Mouse (Mus musculus) hematopoietic stem cell, adult 5-6 weeks (primary cell): ENCODE measurements around the gene Exosc10. TPM values are rescaled to one million over a fixed set of nuclear protein-coding genes. Genes with fewer than 3 reads are reported as not detected.

ENCODE experiments used
- ATAC-seq, 2 experiments: fragments of 125-278 bp in 1 of 2; replicated peaks in 1 of 2; 2 replicates each; pipeline ENCODE4 v1.8.0; 2016 to 2017; ENCODE audit warnings: inconsistent platforms in 2 of 2, mild to moderate bottlenecking in 2 of 2, moderate number of reproducible peaks in 2 of 2, low read depth in 1 of 2, moderate TSS enrichment in 1 of 2; ENCODE audit not compliant: low FRiP score in 2 of 2, poor library complexity in 2 of 2, severe bottlenecking in 2 of 2, insufficient read depth in 1 of 2, low TSS enrichment in 1 of 2
- total RNA-seq: library from RNA; stranded (forward); fragments of 172-1452, 232-1000 nt; gene quantifications from 2 replicates; pipeline ENCODE4 v1.2.3, GENCODE M21; 2017

Gene Exosc10
- total RNA-seq, 1 experiment from 2014 or later = 66.0 TPM

- no peak for ATAC-seq
These were observed 40.6 kb downstream of the Exosc10 start for GRCm38 (mm10) chr4:148598826-148599225.

DNA sequence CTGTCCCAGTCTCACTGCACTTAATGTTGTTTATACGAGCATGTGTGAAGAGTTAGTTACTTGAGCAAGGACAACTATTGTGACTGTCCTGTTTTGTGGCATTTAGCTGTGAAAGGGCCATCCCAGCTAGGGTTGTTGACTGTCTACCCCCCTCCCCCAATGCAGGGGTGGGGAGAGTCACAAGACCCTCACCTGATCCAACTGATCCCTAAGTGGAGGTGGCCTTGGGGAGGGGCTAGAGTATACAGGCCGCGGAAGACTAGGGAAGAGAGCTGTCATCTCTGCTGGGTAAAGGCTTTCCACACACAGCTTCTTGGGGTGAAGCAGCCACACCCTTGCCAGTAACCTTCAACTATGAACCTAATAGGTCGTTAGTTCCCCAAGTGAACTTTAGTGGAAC is 42.1 kb downstream of the Exosc10 start:
- no peak for ATAC-seq

GRCm38 (mm10) chr4:148601871-148602270 is 43.6 kb downstream of the Exosc10 start:
- no peak for ATAC-seq

DNA sequence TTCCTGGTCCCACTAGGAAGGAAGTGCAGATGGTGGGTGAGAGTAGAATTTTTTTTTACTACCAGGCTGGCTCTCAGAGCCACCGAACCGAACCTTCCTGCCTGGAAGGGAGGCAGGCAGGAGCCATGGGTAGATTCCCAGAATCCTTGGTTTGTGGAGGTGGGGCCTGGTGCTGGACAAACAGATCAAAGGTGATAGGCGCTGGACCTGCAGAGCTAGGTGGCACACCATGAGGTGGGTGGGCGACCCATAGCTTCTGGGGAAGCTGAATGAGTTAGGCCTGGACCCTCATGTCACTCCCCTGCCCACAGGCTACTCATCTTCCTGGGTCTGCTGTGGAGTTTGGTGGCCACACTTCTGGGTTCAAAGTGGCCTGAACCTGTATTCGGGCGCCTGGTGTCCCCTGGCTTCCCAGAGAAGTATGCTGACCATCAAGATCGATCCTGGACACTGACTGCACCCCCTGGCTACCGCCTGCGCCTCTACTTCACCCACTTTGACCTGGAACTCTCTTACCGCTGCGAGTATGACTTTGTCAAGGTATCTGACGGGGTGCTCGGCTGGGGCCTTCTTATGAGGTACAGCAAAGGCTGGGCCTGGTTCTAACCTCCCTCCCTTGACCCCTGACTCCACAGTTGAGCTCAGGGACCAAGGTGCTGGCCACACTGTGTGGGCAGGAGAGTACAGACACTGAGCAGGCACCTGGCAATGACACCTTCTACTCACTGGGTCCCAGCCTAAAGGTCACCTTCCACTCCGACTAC is 44.3 kb downstream of the Exosc10 start, which contains the start of gene Masp2:
TSS of gene Masp2 (plus strand) at position 198 of the 764 bp plus-strand sequence.
- no peak for ATAC-seq

DNA sequence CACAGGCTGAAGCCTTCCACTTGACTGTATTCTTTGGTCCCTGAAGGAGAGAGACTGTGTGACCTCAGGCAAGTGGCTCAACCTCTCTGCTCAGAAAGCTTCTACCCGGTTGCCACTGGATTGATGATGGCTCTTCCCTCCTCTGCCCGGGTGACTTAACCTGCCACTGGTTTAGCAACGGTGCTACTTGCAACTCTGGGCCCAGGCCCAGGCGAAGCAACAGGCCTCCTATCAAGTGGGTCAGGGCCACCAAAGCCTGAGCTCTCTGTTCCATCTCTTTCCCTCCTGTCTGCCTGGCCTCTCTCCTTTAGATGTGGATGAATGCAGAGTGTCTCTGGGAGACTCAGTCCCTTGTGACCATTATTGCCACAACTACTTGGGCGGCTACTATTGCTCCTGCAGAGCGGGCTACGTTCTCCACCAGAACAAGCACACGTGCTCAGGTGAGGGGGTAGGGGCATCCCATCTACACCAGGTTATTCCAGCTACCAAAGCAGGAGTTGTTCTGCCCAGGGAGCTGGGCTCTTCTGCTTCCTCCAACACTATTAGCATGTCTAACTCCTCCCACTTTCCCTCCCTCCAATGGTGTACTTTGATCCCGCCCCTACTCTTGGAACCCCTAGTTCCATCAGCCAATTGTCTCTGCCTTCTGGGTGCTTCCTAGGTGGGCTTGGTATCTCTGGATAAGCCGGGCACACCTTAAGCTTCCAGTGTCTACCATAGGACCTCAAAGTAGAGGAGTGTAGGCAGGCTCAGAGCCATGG is 45.3 kb downstream of the Exosc10 start:
- ATAC-seq = no peak

DNA sequence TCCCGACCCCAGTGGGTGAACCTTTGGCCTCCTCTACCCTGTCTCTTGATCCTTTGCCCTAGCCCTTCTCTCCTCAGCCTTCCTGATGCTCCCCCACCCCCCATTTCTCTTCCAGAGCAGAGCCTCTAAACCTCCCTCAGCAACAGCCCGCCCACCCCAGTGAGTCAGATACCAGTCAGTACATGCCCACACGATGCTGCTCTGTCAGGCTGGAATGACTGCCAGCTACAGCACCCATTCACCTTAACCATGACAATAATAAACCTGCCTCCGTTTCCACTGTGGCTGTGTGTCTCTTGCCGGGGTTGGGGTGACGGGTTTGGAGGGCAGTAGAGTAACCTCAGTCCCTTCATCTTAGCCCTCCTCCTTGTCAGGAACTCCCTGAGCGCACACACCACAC is 45.9 kb downstream of the Exosc10 start:
- ATAC-seq = no peak

DNA sequence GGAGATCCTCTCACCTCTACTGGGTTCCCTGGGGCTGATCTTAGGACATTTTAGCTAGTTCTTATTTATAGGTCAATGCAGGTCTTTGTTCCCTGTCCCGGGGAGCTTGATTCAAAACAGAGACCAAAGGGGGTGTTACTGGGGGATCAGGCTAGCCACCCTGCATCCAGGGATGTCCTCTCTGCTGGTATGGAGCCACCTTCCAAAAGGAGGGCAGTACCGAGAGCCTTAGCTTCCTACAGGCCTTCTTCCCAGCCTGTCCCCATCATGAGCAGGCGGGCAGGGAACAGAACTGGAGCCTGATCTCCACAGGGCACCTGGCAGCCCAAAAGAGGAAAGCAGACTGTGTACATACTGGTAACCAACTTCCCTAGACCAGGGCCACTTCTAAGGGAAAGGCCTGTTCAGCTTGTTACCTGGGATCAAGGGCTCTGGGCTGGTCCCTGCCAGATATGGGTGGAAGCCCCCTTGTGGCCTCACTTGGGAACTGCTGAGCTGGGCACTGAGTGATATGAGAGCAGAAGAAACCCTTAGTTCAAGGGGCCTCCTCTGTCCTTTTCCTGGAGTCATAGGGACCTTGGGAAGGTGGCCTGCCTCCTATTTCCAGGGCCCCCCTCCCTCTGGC is 46.4 kb downstream of the Exosc10 start:
- ATAC-seq = peak; percentile 60 to 75; a peak in 3 of 4 replicates

DNA sequence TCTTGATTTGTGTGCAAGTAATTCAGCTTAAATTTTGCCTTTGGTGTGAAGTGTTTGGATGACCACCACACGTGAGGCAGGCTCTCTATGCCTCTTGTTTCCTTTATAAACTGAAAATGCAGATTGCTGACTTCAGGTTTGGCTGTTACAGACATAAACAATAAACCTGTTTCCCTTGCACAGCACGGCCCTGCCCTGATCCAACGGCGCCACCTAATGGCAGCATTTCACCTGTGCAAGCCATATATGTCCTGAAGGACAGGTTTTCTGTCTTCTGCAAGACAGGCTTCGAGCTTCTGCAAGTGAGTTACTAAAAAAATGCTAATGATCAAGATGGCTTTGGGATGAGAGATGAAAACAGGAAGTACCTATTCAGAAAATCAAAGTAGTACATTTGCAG is 49.5 kb downstream of the Exosc10 start:
- ATAC-seq = peak; percentile 63 to 82; a peak in 3 of 4 replicates

- ATAC-seq = no peak
These were observed 51.6 kb downstream of the Exosc10 start for GRCm38 (mm10) chr4:148609805-148610204.

- peak in 1 of 2 experiments; percentile 30; a peak in 1 of 4 replicates for ATAC-seq
These were observed 52.6 kb downstream of the Exosc10 start for GRCm38 (mm10) chr4:148610631-148611364.

- ATAC-seq = no peak
These were observed 54.3 kb downstream of the Exosc10 start for GRCm38 (mm10) chr4:148612557-148612956.

DNA sequence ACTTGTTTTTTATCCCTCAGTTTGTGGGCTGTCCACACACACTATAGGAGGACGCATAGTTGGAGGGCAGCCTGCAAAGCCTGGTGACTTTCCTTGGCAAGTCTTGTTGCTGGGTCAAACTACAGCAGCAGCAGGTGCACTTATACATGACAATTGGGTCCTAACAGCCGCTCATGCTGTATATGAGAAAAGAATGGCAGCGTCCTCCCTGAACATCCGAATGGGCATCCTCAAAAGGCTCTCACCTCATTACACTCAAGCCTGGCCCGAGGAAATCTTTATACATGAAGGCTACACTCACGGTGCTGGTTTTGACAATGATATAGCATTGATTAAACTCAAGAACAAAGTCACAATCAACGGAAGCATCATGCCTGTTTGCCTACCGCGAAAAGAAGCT is 55.5 kb downstream of the Exosc10 start:
- ATAC-seq = no peak

- ATAC-seq = no peak
These were observed 61.6 kb downstream of the Exosc10 start for GRCm38 (mm10) chr4:148619805-148620204.

GRCm38 (mm10) chr4:148620718-148621117 is 62.5 kb downstream of the Exosc10 start:
- ATAC-seq = no peak

DNA sequence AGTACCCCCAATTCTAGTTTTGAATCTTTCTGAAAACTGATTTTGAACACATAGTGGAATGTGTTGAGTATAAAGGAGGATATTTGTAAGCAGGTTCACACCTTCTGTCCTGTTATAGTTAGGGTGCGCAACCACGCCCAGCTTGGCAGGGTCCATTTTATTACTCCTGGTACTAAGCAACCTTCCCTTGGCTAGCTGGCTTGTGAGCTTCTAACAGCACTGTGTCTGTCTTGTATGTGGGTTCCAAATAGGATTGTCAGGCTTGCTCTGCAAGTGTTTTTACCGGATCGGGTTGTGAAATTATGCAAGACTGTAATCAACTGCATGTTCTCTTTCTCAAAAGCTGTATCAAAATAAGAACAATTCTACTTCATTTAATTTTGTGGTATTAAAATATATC is 64.3 kb downstream of the Exosc10 start:
- no peak for ATAC-seq

DNA sequence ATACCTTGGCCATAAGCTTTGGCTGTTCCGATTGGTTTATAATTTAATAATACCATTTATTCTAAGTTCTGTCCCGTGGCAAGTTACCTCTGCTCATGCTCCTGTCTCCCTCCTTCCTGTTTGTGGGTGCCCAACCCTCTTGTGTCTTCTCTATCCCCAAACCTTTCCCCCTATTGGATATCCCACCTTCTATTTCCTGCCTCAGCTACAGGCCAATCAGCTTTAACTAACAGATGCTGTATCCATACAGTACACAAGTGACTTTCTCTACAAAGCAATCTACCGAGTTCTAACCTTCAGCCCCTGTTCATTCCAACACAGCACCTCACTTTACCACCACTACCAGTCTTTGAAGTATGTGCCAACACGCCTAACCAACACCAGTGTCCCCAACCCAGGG is 65.4 kb downstream of the Exosc10 start:
- ATAC-seq = no peak

- ATAC-seq = no peak
These were observed 66.8 kb downstream of the Exosc10 start for GRCm38 (mm10) chr4:148625010-148625409.
